Mouse (Mus musculus): Measurements from ENCODE around the gene Cnpy2. TPM values are rescaled to one million over a fixed set of nuclear protein-coding genes. Genes with fewer than 3 reads are reported as not detected.
"Not testable (repeated sequence)": the region's sequence is repeated elsewhere in the genome, so short reads cannot be mapped to it uniquely, and the experiment has no call there.

Gene Cnpy2
- polyA plus RNA-seq (2015; fragmentation: Nextera tagmentation; extraction: Ambion mirVana), result 347 and 355 TPM in 2 replicates

GRCm38 (mm10) chr10:128322141-128323108 lies at the start of gene Cnpy2:
TSS of gene Cnpy2 (plus strand) at chr10:128322459.
- ATAC-seq (ENCODE audit: insufficient number of reproducible peaks, low FRiP score, low TSS enrichment, low read depth), result peak; percentile 88
- peak within 1 kb of the TSS; percentile 81 for H3K4me3 ChIP-seq
- peak within 1 kb of the TSS; percentile 78 for H3K4me2 ChIP-seq
- peak within 1 kb of the TSS; percentile 97 for H3K27ac ChIP-seq
- no peaks in the 10 kb centered on the region for H3K9me3 ChIP-seq
- peaks cover 51% of the 10 kb centered on the region for H3K36me3 ChIP-seq
- WGBS, result under 1% methylated on average over 40 of the region's 40 CpGs
- peak within 1 kb of the TSS; percentile 94 for H3K9ac ChIP-seq
- no peaks in the 10 kb centered on the region for H3K27me3 ChIP-seq
- peaks cover 12% of the 10 kb centered on the region for H3K4me1 ChIP-seq

GRCm38 (mm10) chr10:128272819-128273439 lies 49.3 kb upstream of the Cnpy2 start:
- not testable (repeated sequence) for H3K9me3 ChIP-seq; H3K9ac ChIP-seq; ATAC-seq (ENCODE audit: insufficient number of reproducible peaks, low FRiP score, low TSS enrichment, low read depth); H3K4me2 ChIP-seq; H3K4me1 ChIP-seq; H3K27ac ChIP-seq; H3K27me3 ChIP-seq; H3K4me3 ChIP-seq
- peaks cover 10% of the 10 kb centered on the region for H3K36me3 ChIP-seq
- 83% methylated on average over 6 of the region's 7 CpGs for WGBS

GRCm38 (mm10) chr10:128275374-128275773 lies 46.9 kb upstream of the Cnpy2 start:
- H3K9ac ChIP-seq; H3K27ac ChIP-seq; ATAC-seq (ENCODE audit: insufficient number of reproducible peaks, low FRiP score, low TSS enrichment, low read depth); H3K4me2 ChIP-seq; H3K9me3 ChIP-seq; H3K4me1 ChIP-seq; H3K27me3 ChIP-seq; H3K4me3 ChIP-seq: not testable (repeated sequence)
- H3K36me3 ChIP-seq, result peaks cover 24% of the 10 kb centered on the region
- 98% methylated on average over 1 of the region's 1 CpGs for WGBS

- no peak overlapping the region for H3K4me3 ChIP-seq
- no peak overlapping the region for H3K4me2 ChIP-seq
- H3K4me1 ChIP-seq, result no peaks in the 10 kb centered on the region
- H3K27ac ChIP-seq, result no peak overlapping the region
- H3K36me3 ChIP-seq, result peaks cover 48% of the 10 kb centered on the region
- no peaks in the 10 kb centered on the region for H3K9me3 ChIP-seq
- H3K27me3 ChIP-seq, result no peaks in the 10 kb centered on the region
- WGBS, result 61% methylated on average over 6 of the region's 6 CpGs
- H3K9ac ChIP-seq, result no peak overlapping the region
- no peak for ATAC-seq (ENCODE audit: insufficient number of reproducible peaks, low FRiP score, low TSS enrichment, low read depth)
Measured at GRCm38 (mm10) chr10:128278158-128278557, 44.1 kb upstream of the Cnpy2 start.

- H3K9me3 ChIP-seq, result no peaks in the 10 kb centered on the region
- no peak for ATAC-seq (ENCODE audit: insufficient number of reproducible peaks, low FRiP score, low TSS enrichment, low read depth)
- 87% methylated on average over 6 of the region's 6 CpGs for WGBS
- H3K9ac ChIP-seq, result no peak overlapping the region
- peaks cover 61% of the 10 kb centered on the region for H3K36me3 ChIP-seq
- no peaks in the 10 kb centered on the region for H3K4me1 ChIP-seq
- H3K27ac ChIP-seq, result no peak overlapping the region
- no peak overlapping the region for H3K4me3 ChIP-seq
- H3K27me3 ChIP-seq, result no peaks in the 10 kb centered on the region
- no peak overlapping the region for H3K4me2 ChIP-seq
Measured at GRCm38 (mm10) chr10:128280943-128281342, 41.3 kb upstream of the Cnpy2 start.

- Histone ChIP-seq H3K4me1 (no peaks in the 10 kb centered on the region), H3K36me3 (peaks cover 65% of the 10 kb centered on the region), H3K9me3 (no peaks in the 10 kb centered on the region), H3K27ac (no peak overlapping the region), H3K4me3 (no peak overlapping the region), H3K4me2 (no peak overlapping the region), H3K9ac (no peak overlapping the region), H3K27me3 (no peaks in the 10 kb centered on the region)
- WGBS, result 90% methylated on average over 14 of the region's 14 CpGs
- no peak for ATAC-seq (ENCODE audit: insufficient number of reproducible peaks, low FRiP score, low TSS enrichment, low read depth)
Measured at GRCm38 (mm10) chr10:128281682-128282081, 40.6 kb upstream of the Cnpy2 start.

- Histone ChIP-seq H3K27ac (no peak overlapping the region), H3K36me3 (peaks cover 65% of the 10 kb centered on the region), H3K4me1 (no peaks in the 10 kb centered on the region), H3K27me3 (no peaks in the 10 kb centered on the region), H3K4me2 (no peak overlapping the region), H3K4me3 (no peak overlapping the region), H3K9ac (no peak overlapping the region), H3K9me3 (no peaks in the 10 kb centered on the region)
- 92% methylated on average over 20 of the region's 20 CpGs for WGBS
- no peak for ATAC-seq (ENCODE audit: insufficient number of reproducible peaks, low FRiP score, low TSS enrichment, low read depth)
Measured at GRCm38 (mm10) chr10:128282886-128283450, 39.3 kb upstream of the Cnpy2 start.

GRCm38 (mm10) chr10:128283604-128284579 lies 38.4 kb upstream of the Cnpy2 start:
- Histone ChIP-seq H3K27ac (no peak overlapping the region), H3K4me1 (no peaks in the 10 kb centered on the region), H3K4me3 (no peak overlapping the region), H3K27me3 (no peaks in the 10 kb centered on the region), H3K4me2 (no peak overlapping the region), H3K9ac (no peak overlapping the region), H3K36me3 (peaks cover 67% of the 10 kb centered on the region), H3K9me3 (no peaks in the 10 kb centered on the region)
- WGBS, result 65% methylated on average over 31 of the region's 31 CpGs
- ATAC-seq (ENCODE audit: insufficient number of reproducible peaks, low FRiP score, low TSS enrichment, low read depth), result no peak

- H3K4me2 ChIP-seq; H3K4me1 ChIP-seq; H3K27ac ChIP-seq; H3K4me3 ChIP-seq; H3K9ac ChIP-seq; ATAC-seq (ENCODE audit: insufficient number of reproducible peaks, low FRiP score, low TSS enrichment, low read depth); H3K27me3 ChIP-seq; H3K9me3 ChIP-seq: not testable (repeated sequence)
- WGBS, result 91% methylated on average over 1 of the region's 1 CpGs
- H3K36me3 ChIP-seq, result peaks cover 47% of the 10 kb centered on the region
Measured at GRCm38 (mm10) chr10:128290594-128290993, 31.7 kb upstream of the Cnpy2 start.

- Histone ChIP-seq H3K4me2 (no peak overlapping the region), H3K9me3 (no peaks in the 10 kb centered on the region), H3K27ac (no peak overlapping the region), H3K27me3 (no peaks in the 10 kb centered on the region), H3K4me3 (no peak overlapping the region), H3K4me1 (peaks cover 5% of the 10 kb centered on the region), H3K9ac (no peak overlapping the region), H3K36me3 (peaks cover 11% of the 10 kb centered on the region)
- no peak for ATAC-seq (ENCODE audit: insufficient number of reproducible peaks, low FRiP score, low TSS enrichment, low read depth)
- 79% methylated on average over 13 of the region's 13 CpGs for WGBS
Measured at GRCm38 (mm10) chr10:128296370-128297090, 25.7 kb upstream of the Cnpy2 start.

- Histone ChIP-seq H3K36me3 (peaks cover 5% of the 10 kb centered on the region; the same call in 1 of the 2 replicates), H3K9me3 (no peaks in the 10 kb centered on the region), H3K4me3 (no peak overlapping the region), H3K9ac (no peak overlapping the region), H3K4me2 (no peak overlapping the region), H3K4me1 (peaks cover 7% of the 10 kb centered on the region), H3K27ac (no peak overlapping the region), H3K27me3 (no peaks in the 10 kb centered on the region)
- 67% methylated on average over 4 of the region's 4 CpGs for WGBS
- ATAC-seq (ENCODE audit: insufficient number of reproducible peaks, low FRiP score, low TSS enrichment, low read depth), result no peak
Measured at GRCm38 (mm10) chr10:128297221-128297620, 25.0 kb upstream of the Cnpy2 start.
